Mouse (Mus musculus) forebrain, embryonic 15.5 days (tissue): ENCODE data around the gene Cdk6. TPM values are rescaled to one million over a fixed set of nuclear protein-coding genes. Genes with fewer than 3 reads are reported as not detected.
A peak's percentile ranks its signal among the peaks of the same experiment; 100 is the strongest.

Experiments
- ATAC-seq: fragments of 200-750 bp; cut with Nextera tagmentation; replicated peaks from 2 replicates; pipeline ENCODE4 v1.8.0; 2017; ENCODE audit warnings: mild to moderate bottlenecking, moderate TSS enrichment, moderate library complexity
- H3K27ac ChIP-seq: fragments of 300-500 bp; sonication (generic); replicated peaks from 2 replicates; pipeline ENCODE4 v1.5.1; 2015; ENCODE audit warnings: mild to moderate bottlenecking, inconsistent platforms
- H3K27me3 ChIP-seq: fragments of 300-500 bp; sonication (generic); 2 replicates; pipeline ENCODE4 v1.6.1; 2015; ENCODE audit warnings: inconsistent platforms
- H3K36me3 ChIP-seq: fragments of 300-500 bp; sonication (generic); 2 replicates; pipeline ENCODE4 v1.6.1; 2015; ENCODE audit warnings: mild to moderate bottlenecking, inconsistent platforms
- H3K4me1 ChIP-seq: fragments of 300-500 bp; sonication (generic); 2 replicates; pipeline ENCODE4 v1.6.1; 2015; ENCODE audit warnings: inconsistent platforms
- H3K4me2 ChIP-seq: fragments of 300-500 bp; sonication (generic); replicated peaks from 2 replicates; pipeline ENCODE4 v1.6.1; 2015; ENCODE audit warnings: mild to moderate bottlenecking, inconsistent platforms
- H3K4me3 ChIP-seq: fragments of 300-500 bp; sonication (generic); 2 replicates; pipeline ENCODE4 v1.5.1; 2015; ENCODE audit warnings: mild to moderate bottlenecking, inconsistent platforms
- H3K9ac ChIP-seq: fragments of 300-500 bp; sonication (generic); replicated peaks from 2 replicates; pipeline ENCODE4 v1.6.1; 2015; ENCODE audit warnings: mild to moderate bottlenecking, inconsistent platforms
- H3K9me3 ChIP-seq: fragments of 300-500 bp; sonication (generic); 2 replicates; pipeline ENCODE4 v1.6.1; 2016; ENCODE audit warnings: inconsistent platforms
- WGBS: fragments of 180-500 bp; shearing (Covaris S2); methylation state at CpG from one replicate; pipeline ENCODE4 v1.1.7; 2015; ENCODE audit warnings: mixed read lengths; 5-methylcytosine and 5-hydroxymethylcytosine counted together
- polyA plus RNA-seq: library from polyadenylated mRNA; unstranded; fragments of >200 nt; fragmentation: Nextera tagmentation; extraction: Ambion mirVana; gene quantifications from 2 replicates; pipeline ENCODE4 v1.2.1, GENCODE M21; 2015

Gene Cdk6
- polyA plus RNA-seq, 1 experiment from 2014 or later: 30.8 TPM

DNA sequence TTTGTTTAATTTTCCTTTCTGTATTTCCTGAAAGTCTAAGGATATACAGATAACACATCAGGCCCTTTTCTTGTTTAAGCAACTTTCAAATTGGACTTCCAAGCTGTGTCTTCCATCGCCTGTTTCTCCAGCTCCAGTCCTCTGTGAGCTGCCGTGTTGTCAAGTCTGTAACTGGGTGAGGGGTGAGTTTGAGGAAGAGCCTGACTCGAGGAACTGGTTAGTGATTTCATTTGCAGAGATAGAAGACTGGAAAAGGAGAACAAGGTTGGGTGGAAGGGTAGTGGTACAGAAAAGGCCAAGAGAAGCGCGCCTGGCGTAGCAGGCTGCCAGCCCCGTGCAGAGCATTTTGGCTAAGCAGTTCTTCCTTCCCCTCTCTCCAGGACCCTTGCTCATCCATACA is 120.1 kb downstream of the Cdk6 start:
- H3K4me3 ChIP-seq: no peak overlapping the region
- no peak overlapping the region for H3K9ac ChIP-seq
- no peaks in the 10 kb centered on the region for H3K9me3 ChIP-seq
- H3K27ac ChIP-seq: no peak overlapping the region
- WGBS: 91% methylated on average over 7 of the region's 7 CpGs
- H3K4me1 ChIP-seq: no peaks in the 10 kb centered on the region
- no peaks in the 10 kb centered on the region for H3K27me3 ChIP-seq
- no peak for ATAC-seq
- no peaks in the 10 kb centered on the region for H3K36me3 ChIP-seq
- H3K4me2 ChIP-seq: no peak overlapping the region

DNA sequence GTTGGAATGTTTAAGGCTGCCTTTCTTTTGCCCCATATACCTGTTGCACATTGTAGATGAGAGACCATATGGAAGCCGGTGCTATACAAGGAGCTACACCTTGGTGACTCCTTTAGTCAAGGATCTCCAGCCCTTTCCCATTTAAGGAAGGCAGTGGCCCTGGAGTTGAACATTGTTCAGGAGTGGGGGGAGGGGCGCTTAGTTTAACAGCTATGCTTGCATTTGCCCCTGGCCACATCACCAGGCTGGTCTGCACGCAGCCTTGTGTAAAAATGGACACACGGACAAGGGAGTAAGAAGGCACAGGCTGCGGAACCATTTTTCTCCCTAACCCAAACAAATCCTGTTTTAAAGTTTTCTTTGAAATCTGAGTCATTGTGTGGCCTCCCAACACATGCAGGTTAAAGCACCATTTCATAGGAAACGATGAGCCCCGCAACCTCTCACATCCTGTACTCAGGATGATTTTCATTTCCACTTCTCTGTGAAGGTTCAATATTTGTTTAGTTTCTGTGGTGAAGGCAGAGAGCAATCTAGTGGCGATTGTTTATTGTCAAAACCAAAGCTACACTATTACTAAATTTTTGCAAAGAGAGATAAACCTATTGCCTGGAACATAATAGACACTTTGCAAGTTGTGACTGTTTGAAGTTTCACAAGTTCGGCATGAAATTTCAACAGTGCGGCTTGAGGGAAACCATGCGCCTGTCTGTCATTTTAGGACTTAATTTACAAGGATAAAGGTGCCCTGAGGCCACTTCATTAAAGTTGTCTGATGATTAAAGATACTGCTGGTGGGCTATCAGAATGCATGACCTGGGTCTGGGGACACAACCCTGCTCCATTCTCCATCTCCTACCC is 121.8 kb downstream of the Cdk6 start:
- WGBS: 86% methylated on average over 11 of the region's 11 CpGs
- Histone ChIP-seq H3K36me3 (no peaks in the 10 kb centered on the region), H3K4me1 (no peaks in the 10 kb centered on the region), H3K4me2 (no peak overlapping the region), H3K27me3 (no peaks in the 10 kb centered on the region), H3K9ac (no peak overlapping the region), H3K4me3 (no peak overlapping the region), H3K9me3 (no peaks in the 10 kb centered on the region), H3K27ac (no peak overlapping the region)
- no peak for ATAC-seq

DNA sequence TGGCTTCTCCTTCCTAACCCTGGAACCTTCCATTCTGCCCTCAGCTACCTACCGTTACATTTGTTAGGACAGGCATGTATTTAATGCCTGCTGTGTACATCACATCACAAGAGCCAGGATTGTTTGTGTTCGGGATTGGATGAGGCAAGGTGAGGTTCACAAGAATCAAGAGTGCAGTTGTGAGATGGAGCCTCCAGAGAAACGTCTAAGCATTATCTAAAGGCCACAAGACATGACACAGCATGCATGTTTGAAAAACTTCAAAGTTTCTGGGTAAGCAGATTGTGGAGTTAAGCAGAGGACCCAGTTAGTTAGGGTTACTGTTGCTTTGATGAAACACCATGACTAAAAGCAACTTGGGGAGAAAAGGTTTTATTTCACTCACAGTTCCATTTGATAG is 122.5 kb downstream of the Cdk6 start:
- no peak for ATAC-seq
- no peak overlapping the region for H3K4me3 ChIP-seq
- WGBS: 92% methylated on average over 3 of the region's 3 CpGs

DNA sequence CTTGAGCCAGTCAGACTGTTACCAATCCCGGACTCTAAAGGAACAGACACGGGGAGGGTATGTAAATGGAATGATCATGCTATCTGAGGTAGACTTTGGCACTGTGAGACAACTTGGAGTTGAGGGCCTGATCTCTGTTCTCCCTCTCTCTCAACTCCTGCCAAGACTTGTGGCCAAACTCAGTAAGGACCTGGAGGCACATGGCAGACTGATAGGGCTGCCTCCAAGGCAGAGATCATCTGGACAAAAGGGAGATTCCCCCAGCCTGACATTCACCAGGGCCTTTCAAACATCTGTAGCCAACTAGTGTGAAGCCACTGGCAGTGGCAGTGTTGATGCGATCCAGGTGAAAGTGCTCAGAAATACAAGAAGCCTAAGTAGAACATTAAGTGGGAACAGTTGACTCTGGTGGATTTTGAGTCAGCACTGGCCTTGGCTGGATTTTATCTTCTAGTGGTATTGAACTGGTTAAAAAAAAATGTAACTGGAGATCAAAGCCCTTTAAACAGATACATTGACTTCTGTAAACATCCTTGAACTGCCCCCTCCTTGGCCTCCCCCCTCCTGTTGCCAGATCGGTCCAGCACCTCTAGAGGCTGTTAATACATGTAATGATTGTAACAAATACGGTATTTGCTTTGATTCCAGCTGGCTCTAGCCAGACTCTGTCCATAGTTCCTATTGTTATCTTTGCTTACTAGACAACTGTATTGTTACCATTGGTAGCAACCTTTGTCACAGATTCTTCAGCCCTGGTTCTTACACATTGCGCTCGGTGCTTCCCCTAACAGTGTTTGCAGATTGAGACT is 125.0 kb downstream of the Cdk6 start:
- Histone ChIP-seq H3K4me3 (no peak overlapping the region), H3K27ac (no peak overlapping the region), H3K9ac (no peak overlapping the region), H3K4me2 (no peak overlapping the region), H3K36me3 (no peaks in the 10 kb centered on the region), H3K4me1 (no peaks in the 10 kb centered on the region), H3K27me3 (no peaks in the 10 kb centered on the region), H3K9me3 (no peaks in the 10 kb centered on the region)
- no peak for ATAC-seq
- WGBS: 83% methylated on average over 7 of the region's 7 CpGs

More for the DNA sequence above, 122.5 kb downstream of the Cdk6 start:
- H3K4me1 ChIP-seq: no peaks in the 10 kb centered on the region
- H3K27ac ChIP-seq: no peak overlapping the region
- H3K36me3 ChIP-seq: no peaks in the 10 kb centered on the region
- H3K4me2 ChIP-seq: no peak overlapping the region
- H3K27me3 ChIP-seq: no peaks in the 10 kb centered on the region
- H3K9me3 ChIP-seq: no peaks in the 10 kb centered on the region
- no peak overlapping the region for H3K9ac ChIP-seq

DNA sequence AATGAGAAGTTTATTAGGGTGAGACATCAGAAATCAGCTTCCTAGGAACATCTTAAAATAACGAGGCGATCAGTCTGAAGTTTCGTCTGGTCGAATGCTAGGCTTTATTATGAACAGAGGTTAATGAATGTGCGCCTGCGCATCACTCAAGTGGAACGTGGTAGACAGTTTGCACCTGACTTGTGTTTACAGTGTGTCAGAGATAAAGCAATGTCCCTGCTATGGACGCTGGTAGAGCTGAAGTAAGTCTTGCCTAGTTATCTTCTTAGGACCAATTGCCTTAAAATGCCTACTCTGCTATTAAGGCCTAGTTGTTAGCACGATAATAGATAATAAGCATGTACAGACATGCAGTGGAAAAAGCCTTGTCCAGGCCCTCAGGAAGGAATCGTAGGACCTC is 129.6 kb downstream of the Cdk6 start:
- H3K4me3 ChIP-seq: no peak overlapping the region
- H3K9ac ChIP-seq: no peak overlapping the region
- no peaks in the 10 kb centered on the region for H3K27me3 ChIP-seq
- ATAC-seq: no peak
- H3K4me2 ChIP-seq: no peak overlapping the region
- H3K9me3 ChIP-seq: no peaks in the 10 kb centered on the region
- 74% methylated on average over 10 of the region's 10 CpGs for WGBS
- H3K36me3 ChIP-seq: no peaks in the 10 kb centered on the region
- no peak overlapping the region for H3K27ac ChIP-seq
- H3K4me1 ChIP-seq: no peaks in the 10 kb centered on the region

DNA sequence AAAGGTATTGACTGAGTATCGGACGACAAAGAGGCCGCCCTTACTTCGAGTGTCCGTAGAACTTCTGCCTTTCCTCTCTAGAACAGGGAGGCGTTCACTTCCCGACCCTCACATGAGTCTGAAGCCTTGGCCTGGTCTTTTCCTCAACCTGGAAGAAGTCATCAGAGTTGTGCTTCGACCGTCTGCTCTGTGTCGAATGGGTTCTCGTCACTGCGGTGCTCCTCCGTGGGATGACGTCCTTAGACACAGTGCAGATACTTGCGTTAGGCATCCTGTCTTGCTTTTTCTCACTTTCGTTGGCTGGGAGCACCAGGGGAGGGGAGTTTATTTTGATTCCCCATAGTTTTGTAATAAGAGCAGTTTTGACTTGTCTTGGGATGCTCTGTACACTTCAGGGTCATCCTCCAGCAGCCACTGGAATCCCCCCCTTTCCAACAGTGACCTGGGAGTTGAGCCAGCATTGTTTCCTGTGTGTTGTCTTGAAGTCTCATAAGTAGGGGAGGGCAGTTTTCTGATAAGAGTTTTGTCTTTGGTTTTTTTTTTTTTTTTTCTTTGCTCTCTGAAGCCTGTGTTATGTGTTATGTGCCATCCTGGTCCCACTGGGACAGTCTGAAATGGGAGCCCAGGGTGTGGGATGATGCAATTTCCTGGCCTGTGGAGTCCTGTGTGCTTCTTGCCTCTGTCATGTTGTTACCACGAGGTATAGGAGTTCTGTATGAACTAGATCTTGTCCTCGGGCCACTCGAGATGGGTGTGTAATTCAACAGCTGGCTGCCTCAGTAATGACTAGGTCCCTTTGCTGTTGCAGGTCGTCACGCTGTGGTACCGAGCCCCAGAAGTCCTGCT is 131.2 kb downstream of the Cdk6 start:
- WGBS: 94% methylated on average over 22 of the region's 22 CpGs
- no peaks in the 10 kb centered on the region for H3K36me3 ChIP-seq
- no peaks in the 10 kb centered on the region for H3K4me1 ChIP-seq
- no peaks in the 10 kb centered on the region for H3K27me3 ChIP-seq
- H3K9ac ChIP-seq: no peak overlapping the region
- no peak overlapping the region for H3K4me2 ChIP-seq
- H3K9me3 ChIP-seq: no peaks in the 10 kb centered on the region
- H3K4me3 ChIP-seq: no peak overlapping the region
- no peak for ATAC-seq
- H3K27ac ChIP-seq: no peak overlapping the region

DNA sequence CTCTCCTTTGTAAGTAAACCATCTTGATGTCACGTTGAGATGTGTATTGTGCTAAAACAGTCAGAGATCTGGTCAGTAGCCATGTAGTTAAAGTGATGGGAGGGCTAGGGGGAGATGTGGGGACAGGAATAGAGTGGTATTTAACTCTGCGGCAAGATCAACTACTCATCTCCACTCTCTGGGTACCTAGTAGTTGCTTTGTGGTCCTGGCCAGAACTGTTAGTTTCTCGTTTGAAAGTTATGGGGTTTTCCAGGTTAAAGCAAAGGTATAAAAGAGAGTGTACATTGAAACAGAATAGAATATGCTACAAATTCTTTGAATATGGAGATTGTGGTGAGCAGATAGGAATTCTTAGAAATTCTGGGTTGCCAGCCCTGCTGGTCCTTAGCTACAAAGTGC is 136.4 kb downstream of the Cdk6 start:
- H3K36me3 ChIP-seq: no peaks in the 10 kb centered on the region
- ATAC-seq: no peak
- H3K9ac ChIP-seq: no peak overlapping the region
- H3K4me1 ChIP-seq: no peaks in the 10 kb centered on the region
- no peak overlapping the region for H3K4me2 ChIP-seq
- no peak overlapping the region for H3K4me3 ChIP-seq
- H3K27ac ChIP-seq: no peak overlapping the region
- 74% methylated on average over 3 of the region's 3 CpGs for WGBS
- H3K27me3 ChIP-seq: no peaks in the 10 kb centered on the region
- H3K9me3 ChIP-seq: no peaks in the 10 kb centered on the region

DNA sequence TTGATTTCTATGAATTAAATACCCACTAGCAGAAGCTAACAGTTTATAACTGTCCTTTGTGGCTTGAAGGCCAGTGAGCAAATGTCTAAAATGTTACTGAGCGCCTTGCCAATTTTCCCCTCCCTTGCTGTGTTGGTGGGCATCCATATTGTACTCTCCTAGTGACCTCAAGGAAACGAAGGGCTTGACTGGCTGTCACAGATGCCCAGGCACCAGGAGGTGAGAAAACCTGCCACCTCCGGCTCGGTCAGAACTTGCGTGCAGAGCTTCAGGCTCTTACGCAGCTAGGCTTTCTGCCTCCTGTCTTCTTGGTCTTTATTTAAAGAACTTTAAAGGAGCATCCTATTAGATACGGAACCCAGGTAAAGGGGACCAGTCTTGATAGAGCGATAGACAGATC is 136.9 kb downstream of the Cdk6 start:
- H3K4me1 ChIP-seq: no peaks in the 10 kb centered on the region
- H3K4me3 ChIP-seq: no peak overlapping the region
- no peaks in the 10 kb centered on the region for H3K36me3 ChIP-seq
- H3K9me3 ChIP-seq: no peaks in the 10 kb centered on the region
- no peak overlapping the region for H3K9ac ChIP-seq
- H3K4me2 ChIP-seq: no peak overlapping the region
- H3K27ac ChIP-seq: no peak overlapping the region
- no peak for ATAC-seq
- H3K27me3 ChIP-seq: no peaks in the 10 kb centered on the region
- WGBS: 89% methylated on average over 8 of the region's 8 CpGs

DNA sequence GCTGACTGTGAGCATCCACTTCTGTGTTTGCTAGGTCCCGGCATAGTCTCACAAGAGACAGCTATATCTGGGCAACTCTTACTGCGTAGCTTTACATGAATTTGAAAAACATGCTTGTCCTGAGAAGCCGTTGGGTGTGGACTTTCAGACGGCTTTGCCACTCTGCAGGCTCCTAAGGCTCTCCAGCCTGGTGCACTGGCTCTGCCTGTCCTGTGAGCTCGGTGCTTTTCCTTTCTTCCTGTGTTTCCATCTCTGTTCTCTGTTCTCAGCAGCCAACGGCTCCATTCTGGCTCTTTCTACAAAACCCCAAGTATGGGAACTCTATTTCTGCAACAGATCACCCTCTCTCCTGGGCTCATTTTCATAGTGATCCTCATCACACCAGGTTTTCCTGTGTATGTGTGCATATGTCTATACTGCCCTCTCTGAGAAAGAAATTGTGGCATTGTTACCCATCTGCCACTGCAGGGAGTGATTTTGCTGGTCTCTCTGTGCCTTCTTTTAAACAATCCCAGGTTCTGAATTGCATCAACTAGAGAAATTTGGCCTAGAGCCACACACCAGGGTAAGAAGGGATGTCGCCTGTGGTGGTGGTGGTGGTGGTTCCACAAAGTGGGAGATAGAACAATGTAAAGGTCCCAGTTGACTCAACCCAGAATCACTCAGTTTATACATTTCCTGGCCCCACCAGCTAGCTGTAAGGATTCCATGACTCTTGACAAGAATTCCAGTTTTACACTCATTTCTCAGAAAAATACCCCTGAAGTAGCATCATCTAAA is 137.9 kb downstream of the Cdk6 start:
- Histone ChIP-seq H3K36me3 (no peaks in the 10 kb centered on the region), H3K27ac (no peak overlapping the region), H3K9me3 (no peaks in the 10 kb centered on the region), H3K9ac (no peak overlapping the region), H3K27me3 (no peaks in the 10 kb centered on the region), H3K4me2 (no peak overlapping the region), H3K4me3 (no peak overlapping the region), H3K4me1 (no peaks in the 10 kb centered on the region)
- no peak for ATAC-seq
- WGBS: 89% methylated on average over 7 of the region's 7 CpGs

DNA sequence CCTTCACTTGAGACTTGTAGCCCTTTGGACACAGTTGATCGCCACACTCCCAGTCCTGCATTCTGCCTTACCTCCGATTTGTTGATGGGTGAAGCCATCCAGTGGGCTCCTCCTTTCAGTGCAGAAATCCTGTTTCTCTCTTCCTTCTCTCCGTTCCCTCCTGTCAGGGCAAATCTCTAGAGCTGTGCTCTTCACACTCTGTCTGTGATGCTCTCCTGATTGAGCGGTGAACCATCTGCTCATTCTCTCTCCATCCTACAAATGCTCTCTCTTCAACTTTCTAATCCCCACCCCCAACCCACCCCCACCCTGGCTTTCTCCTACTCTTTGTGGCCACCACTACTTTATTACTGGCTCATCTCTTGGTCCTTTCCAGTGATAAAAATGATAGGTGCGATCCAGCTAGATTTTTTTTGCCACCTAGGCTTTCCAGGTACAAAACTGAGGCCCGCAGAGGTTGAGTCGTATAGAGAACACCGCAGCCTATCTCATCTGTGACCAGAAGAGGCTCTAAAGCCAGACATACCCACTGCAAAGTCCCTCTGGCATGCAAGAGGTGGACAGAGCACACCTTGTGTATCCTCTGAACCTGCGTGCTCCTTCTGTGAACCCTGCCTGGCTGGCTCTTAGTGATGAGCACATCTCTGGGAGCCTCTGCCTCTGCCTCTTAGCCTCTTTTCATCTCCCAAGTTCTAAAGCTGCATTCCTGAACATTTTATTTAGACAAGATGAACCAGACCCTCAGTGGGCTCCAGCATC is 139.5 kb downstream of the Cdk6 start:
- Histone ChIP-seq H3K9ac (no peak overlapping the region), H3K9me3 (no peaks in the 10 kb centered on the region), H3K36me3 (no peaks in the 10 kb centered on the region), H3K27ac (no peak overlapping the region), H3K4me2 (no peak overlapping the region), H3K27me3 (no peaks in the 10 kb centered on the region), H3K4me1 (no peaks in the 10 kb centered on the region), H3K4me3 (no peak overlapping the region)
- peak; percentile 51; the same call in 1 of the 2 replicates for ATAC-seq
- WGBS: 89% methylated on average over 9 of the region's 9 CpGs

DNA sequence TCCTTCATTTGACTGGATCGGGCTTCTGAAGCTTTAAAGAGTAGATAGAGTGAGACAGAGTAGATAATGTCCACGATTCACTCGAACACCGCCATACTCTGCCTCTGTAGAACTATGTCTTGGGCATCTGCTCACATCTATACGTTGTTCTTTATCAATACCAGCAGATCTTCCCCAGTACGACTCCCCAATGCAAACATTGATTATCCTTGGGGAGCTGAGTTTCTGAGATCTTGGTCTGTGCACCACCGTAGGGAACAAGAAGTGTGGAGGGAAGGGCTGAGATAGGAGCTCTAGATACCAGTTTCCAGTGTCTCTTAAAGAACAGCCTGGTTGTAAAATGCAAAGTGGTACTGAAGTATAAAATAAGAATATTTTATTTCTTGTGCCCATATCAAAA is 141.2 kb downstream of the Cdk6 start:
- H3K4me1 ChIP-seq: no peaks in the 10 kb centered on the region
- no peak overlapping the region for H3K4me2 ChIP-seq
- H3K36me3 ChIP-seq: no peaks in the 10 kb centered on the region
- no peak overlapping the region for H3K4me3 ChIP-seq
- no peak for ATAC-seq
- H3K9ac ChIP-seq: no peak overlapping the region
- H3K9me3 ChIP-seq: no peaks in the 10 kb centered on the region
- no peak overlapping the region for H3K27ac ChIP-seq
- H3K27me3 ChIP-seq: no peaks in the 10 kb centered on the region
- WGBS: 94% methylated on average over 7 of the region's 7 CpGs
